Mouse (Mus musculus): ENCODE results near the gene Gm19410. TPM values are rescaled to one million over a fixed set of nuclear protein-coding genes. Genes with fewer than 3 reads are reported as not detected.

Gm19410 gene
- 0.02 TPM for polyA plus RNA-seq (2017; shearing (Covaris generic))

DNA sequence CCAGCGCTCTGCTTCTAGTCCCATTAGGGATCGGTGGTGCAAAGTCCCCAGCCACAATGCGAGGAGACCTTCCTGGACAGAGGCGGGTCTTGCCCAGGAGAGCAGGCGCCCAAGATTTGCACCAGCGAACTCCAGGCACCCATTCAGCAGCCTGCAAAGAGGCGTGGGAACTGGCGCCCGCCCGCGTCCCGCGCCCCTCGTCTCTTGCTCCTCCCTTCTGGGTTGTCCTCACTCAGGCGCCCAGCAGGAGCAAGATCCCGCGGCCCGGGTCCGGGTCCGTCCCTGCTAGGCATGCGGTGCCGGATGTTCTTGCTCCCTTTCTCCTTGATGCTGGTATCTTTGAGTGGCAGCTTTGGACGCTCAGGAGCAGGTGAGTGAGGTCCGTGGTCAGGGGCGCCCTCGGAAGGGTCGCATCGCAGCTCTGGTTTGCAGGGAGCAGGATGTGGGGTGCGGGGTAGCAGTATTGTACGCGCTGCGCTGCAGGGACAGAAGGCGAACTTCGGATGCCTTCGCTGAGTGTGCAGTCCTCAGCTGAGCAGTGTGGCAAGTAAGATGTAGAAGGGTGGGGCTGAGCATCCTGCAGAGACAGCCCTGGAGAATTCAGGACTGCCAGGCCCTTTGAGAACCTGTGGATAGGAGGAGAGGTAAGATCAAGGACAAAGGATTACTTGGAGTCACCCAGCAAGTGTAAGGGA is at the start of gene Gm19410:
Gene Gm19410 (plus strand): TSS at position 292 of the 695 bp plus-strand sequence.

Measured in CD4-positive, CD25-positive, alpha-beta regulatory T cell (primary cell).